Mouse (Mus musculus): ENCODE measurements around the gene Pabpn1l. TPM values are rescaled to one million over a fixed set of nuclear protein-coding genes. Genes with fewer than 3 reads are reported as not detected.

Pabpn1l gene
- total RNA-seq, 1 experiment, result not detected

DNA sequence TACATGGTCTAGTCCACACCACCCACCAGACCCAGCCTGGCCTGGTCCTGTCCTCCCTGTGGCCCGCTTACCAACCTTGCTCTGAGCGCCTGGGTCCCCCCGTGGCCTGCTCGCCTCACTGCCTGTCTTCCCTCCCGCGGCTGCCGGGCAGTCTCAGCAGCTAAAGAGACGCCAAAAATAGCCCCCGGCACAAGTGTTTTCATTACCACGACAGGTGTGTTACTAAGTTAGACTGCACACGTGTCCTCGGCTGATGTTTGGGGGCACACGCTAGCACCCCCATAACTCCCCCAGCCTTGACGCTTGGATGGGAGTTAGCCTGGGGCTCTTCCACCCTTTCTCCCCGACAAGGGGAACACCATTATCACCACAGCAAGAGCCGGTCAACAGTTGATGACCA is 23.8 kb upstream of the Pabpn1l start:
- H3K4me1 ChIP-seq (ENCODE audit: control insufficient read depth in 2 of 2, insufficient read depth in 2 of 2, low read length in 2 of 2, poor library complexity in 1 of 2), result peaks cover 0 to 7% of the 10 kb centered on the region in 2 experiments; a peak in 2 of 4 replicates
- H3K27ac ChIP-seq (ENCODE audit: insufficient read depth, low read depth, low read length, poor library complexity, severe bottlenecking), result no peak overlapping the region
- H3K9me3 ChIP-seq (ENCODE audit: control insufficient read depth, insufficient read depth, low read depth, low read length), result no peaks in the 10 kb centered on the region
- TF ChIP-seq MAFK (IDR thresholded peaks at IDR 0.05; ENCODE audit: insufficient read depth, low read depth, low read length) (no peak), ZC3H11A (IDR thresholded peaks at IDR 0.05; ENCODE audit: borderline replicate concordance, low read depth, low read length) (no peak), HCFC1 (IDR thresholded peaks at IDR 0.05; ENCODE audit: borderline replicate concordance, insufficient read depth, low read length) (no peak), CHD2 (IDR thresholded peaks at IDR 0.05; ENCODE audit: low read depth, low read length) (no peak), ZNF384 (IDR thresholded peaks at IDR 0.05; ENCODE audit: low read depth, low read length) (no peak)
- no peak overlapping the region for H3K4me3 ChIP-seq (ENCODE audit: insufficient read depth in 1 of 2, low read depth in 1 of 2, low read length in 2 of 2, poor library complexity in 1 of 2, severe bottlenecking in 1 of 2)
- H3K36me3 ChIP-seq (ENCODE audit: control insufficient read depth, insufficient read depth, low read length, poor library complexity, severe bottlenecking), result no peaks in the 10 kb centered on the region
- no peak overlapping the region for H3K9ac ChIP-seq (ENCODE audit: insufficient read depth, low read depth, low read length, poor library complexity, severe bottlenecking)
- in situ Hi-C loops (cut with MboI; ENCODE audit: low sequenced_read_pairs in 2 of 2, unreplicated experiment in 2 of 2), result no loop called here
- DNase-seq (ENCODE audit: low read depth, low spot score), result no peak

DNA sequence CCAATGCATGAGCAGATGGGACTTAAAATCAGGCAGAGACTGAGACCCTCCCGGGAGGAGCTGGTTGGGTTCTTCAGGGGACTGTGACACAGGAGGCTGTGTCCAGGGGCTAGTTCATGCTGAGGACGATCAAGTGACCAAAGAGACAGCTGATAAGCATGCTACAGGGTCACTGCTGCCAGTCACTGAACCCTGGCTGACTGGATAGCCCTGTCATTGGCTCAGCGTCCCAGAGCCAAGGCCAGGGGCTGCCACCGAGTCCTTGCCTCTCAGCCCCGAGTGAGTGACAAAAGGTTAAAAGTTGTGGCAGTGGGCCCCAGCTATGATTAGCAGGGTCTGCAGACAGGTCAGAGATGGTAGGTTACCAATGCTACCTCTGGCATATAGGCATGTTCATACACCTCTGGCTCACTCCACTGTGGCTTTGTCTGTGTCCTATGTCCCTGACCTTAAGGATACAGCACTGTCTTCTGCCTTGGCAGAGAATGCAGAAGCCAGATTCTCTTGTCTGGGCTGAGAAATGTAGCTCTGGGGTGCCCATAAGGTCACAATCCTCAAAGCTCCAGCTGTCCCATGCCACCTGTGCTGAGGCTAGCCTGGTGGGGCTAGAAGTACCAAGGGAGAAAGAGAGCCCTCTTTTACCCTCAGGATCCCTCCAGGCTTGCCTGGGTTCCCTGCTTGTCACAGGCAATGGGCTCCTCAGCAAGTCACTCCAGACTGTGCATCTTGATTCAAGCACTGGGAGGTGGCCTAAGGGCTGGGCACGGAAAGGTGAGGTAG is 21.8 kb upstream of the Pabpn1l start:
- H3K27ac ChIP-seq (ENCODE audit: insufficient read depth, low read depth, low read length, poor library complexity, severe bottlenecking), result no peak overlapping the region
- no peak overlapping the region for H3K9ac ChIP-seq (ENCODE audit: insufficient read depth, low read depth, low read length, poor library complexity, severe bottlenecking)
- H3K9me3 ChIP-seq (ENCODE audit: control insufficient read depth, insufficient read depth, low read depth, low read length), result no peaks in the 10 kb centered on the region
- DNase-seq (ENCODE audit: low read depth, low spot score), result no peak
- H3K4me1 ChIP-seq (ENCODE audit: control insufficient read depth in 2 of 2, insufficient read depth in 2 of 2, low read length in 2 of 2, poor library complexity in 1 of 2), result peaks cover 0 to 7% of the 10 kb centered on the region in 2 experiments; a peak in 2 of 4 replicates
- no peaks in the 10 kb centered on the region for H3K36me3 ChIP-seq (ENCODE audit: control insufficient read depth, insufficient read depth, low read length, poor library complexity, severe bottlenecking)
- in situ Hi-C loops (cut with MboI; ENCODE audit: low sequenced_read_pairs in 2 of 2, unreplicated experiment in 2 of 2), result no loop called here
- TF ChIP-seq ZC3H11A (IDR thresholded peaks at IDR 0.05; ENCODE audit: borderline replicate concordance, low read depth, low read length) (no peak), MAFK (IDR thresholded peaks at IDR 0.05; ENCODE audit: insufficient read depth, low read depth, low read length) (no peak), ZNF384 (IDR thresholded peaks at IDR 0.05; ENCODE audit: low read depth, low read length) (no peak), HCFC1 (IDR thresholded peaks at IDR 0.05; ENCODE audit: borderline replicate concordance, insufficient read depth, low read length) (no peak), CHD2 (IDR thresholded peaks at IDR 0.05; ENCODE audit: low read depth, low read length) (no peak)
- H3K4me3 ChIP-seq (ENCODE audit: insufficient read depth in 1 of 2, low read depth in 1 of 2, low read length in 2 of 2, poor library complexity in 1 of 2, severe bottlenecking in 1 of 2), result no peak overlapping the region

DNA sequence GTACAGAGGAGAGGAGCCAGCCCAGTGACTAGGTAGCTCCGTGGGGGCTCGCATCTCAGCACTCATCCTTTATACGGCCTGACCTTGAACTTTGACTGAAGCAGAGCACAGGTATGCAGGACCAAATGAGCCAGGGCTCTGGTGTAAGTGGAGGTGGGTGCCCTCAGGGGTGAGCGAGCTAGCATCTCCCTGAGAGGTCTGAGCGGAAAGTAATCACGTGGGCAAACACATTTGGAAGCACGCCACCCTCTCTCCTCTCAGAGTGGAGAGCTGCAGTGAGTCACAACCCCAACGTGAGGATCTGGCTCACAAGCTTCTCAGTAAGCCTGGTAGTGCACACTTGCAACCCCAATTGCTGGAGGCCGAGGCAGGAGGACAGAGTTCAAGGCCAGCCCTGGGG is 19.5 kb upstream of the Pabpn1l start:
- Histone ChIP-seq H3K27ac (ENCODE audit: insufficient read depth, low read depth, low read length, poor library complexity, severe bottlenecking) (no peak overlapping the region), H3K4me1 (ENCODE audit: control insufficient read depth in 2 of 2, insufficient read depth in 2 of 2, low read length in 2 of 2, poor library complexity in 1 of 2) (peaks cover 0 to 11% of the 10 kb centered on the region in 2 experiments; a peak in 2 of 4 replicates), H3K4me3 (ENCODE audit: insufficient read depth in 1 of 2, low read depth in 1 of 2, low read length in 2 of 2, poor library complexity in 1 of 2, severe bottlenecking in 1 of 2) (no peak overlapping the region), H3K9me3 (ENCODE audit: control insufficient read depth, insufficient read depth, low read depth, low read length) (no peaks in the 10 kb centered on the region), H3K36me3 (ENCODE audit: control insufficient read depth, insufficient read depth, low read length, poor library complexity, severe bottlenecking) (no peaks in the 10 kb centered on the region), H3K9ac (ENCODE audit: insufficient read depth, low read depth, low read length, poor library complexity, severe bottlenecking) (no peak overlapping the region)
- in situ Hi-C loops (cut with MboI; ENCODE audit: low sequenced_read_pairs in 2 of 2, unreplicated experiment in 2 of 2), result no loop called here
- no peak for DNase-seq (ENCODE audit: low read depth, low spot score)
- TF ChIP-seq MAFK (IDR thresholded peaks at IDR 0.05; ENCODE audit: insufficient read depth, low read depth, low read length) (no peak), ZC3H11A (IDR thresholded peaks at IDR 0.05; ENCODE audit: borderline replicate concordance, low read depth, low read length) (no peak), HCFC1 (IDR thresholded peaks at IDR 0.05; ENCODE audit: borderline replicate concordance, insufficient read depth, low read length) (no peak), CHD2 (IDR thresholded peaks at IDR 0.05; ENCODE audit: low read depth, low read length) (no peak), ZNF384 (IDR thresholded peaks at IDR 0.05; ENCODE audit: low read depth, low read length) (no peak)

DNA sequence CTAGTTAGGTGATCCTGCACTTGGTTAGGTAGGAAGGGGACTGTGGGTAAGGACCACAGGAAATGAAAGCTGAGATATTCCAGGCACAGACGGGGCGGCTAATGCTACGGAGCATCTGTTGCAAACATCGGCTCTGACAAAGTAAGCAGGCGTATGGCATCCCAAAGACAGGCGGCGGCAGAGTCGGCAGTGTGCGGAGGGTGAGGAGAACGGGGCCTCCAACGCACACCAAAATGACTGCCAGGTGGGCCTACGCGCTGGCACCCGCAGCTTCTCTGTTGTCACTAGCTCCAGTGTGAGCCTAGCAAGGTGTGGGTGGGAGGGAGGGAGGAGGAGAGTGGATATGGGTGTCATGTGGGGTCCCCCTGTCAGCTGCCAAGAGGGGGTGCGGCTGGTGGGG is 18.9 kb upstream of the Pabpn1l start:
- no peak overlapping the region for H3K9ac ChIP-seq (ENCODE audit: insufficient read depth, low read depth, low read length, poor library complexity, severe bottlenecking)
- no peak overlapping the region for H3K27ac ChIP-seq (ENCODE audit: insufficient read depth, low read depth, low read length, poor library complexity, severe bottlenecking)
- TF ChIP-seq HCFC1 (IDR thresholded peaks at IDR 0.05; ENCODE audit: borderline replicate concordance, insufficient read depth, low read length) (no peak), ZNF384 (IDR thresholded peaks at IDR 0.05; ENCODE audit: low read depth, low read length) (no peak), MAFK (IDR thresholded peaks at IDR 0.05; ENCODE audit: insufficient read depth, low read depth, low read length) (no peak), CHD2 (IDR thresholded peaks at IDR 0.05; ENCODE audit: low read depth, low read length) (no peak), ZC3H11A (IDR thresholded peaks at IDR 0.05; ENCODE audit: borderline replicate concordance, low read depth, low read length) (no peak)
- peaks cover 0 to 13% of the 10 kb centered on the region in 2 experiments; a peak in 2 of 4 replicates for H3K4me1 ChIP-seq (ENCODE audit: control insufficient read depth in 2 of 2, insufficient read depth in 2 of 2, low read length in 2 of 2, poor library complexity in 1 of 2)
- no peaks in the 10 kb centered on the region for H3K36me3 ChIP-seq (ENCODE audit: control insufficient read depth, insufficient read depth, low read length, poor library complexity, severe bottlenecking)
- H3K4me3 ChIP-seq (ENCODE audit: insufficient read depth in 1 of 2, low read depth in 1 of 2, low read length in 2 of 2, poor library complexity in 1 of 2, severe bottlenecking in 1 of 2), result no peak overlapping the region
- no peaks in the 10 kb centered on the region for H3K9me3 ChIP-seq (ENCODE audit: control insufficient read depth, insufficient read depth, low read depth, low read length)
- in situ Hi-C loops (cut with MboI; ENCODE audit: low sequenced_read_pairs in 2 of 2, unreplicated experiment in 2 of 2), result no loop called here
- no peak for DNase-seq (ENCODE audit: low read depth, low spot score)

All from ES-E14 (cell line).